9 mouse cellular contexts compared by ENCODE assay signal in genomic region chr5:130059413-130060328, GRCm38 (mm10). TPM values are rescaled to one million over a fixed set of nuclear protein-coding genes. Genes with fewer than 3 reads are reported as not detected.
DNase-seq lines count a peak whose midpoint lies in the region; ATAC-seq and TF ChIP-seq lines count a peak whose summit lies in the region.
"Had no signal": no experiment of that assay in that cellular context is flagged by ENCODE, and none has a peak within 500 bp of the region (broad histone marks: within the 10 kb centered on the region; RNA-seq: fewer than 3 reads in every experiment).

No protein-coding gene starts in this region.

- no peak overlapping the region for H3K4me3 ChIP-seq in kidney, embryonic 16.5 days (ENCODE audit: low read length)
- no peak overlapping the region for H3K4me3 ChIP-seq in heart, postnatal 0 days (ENCODE audit: low read depth, low read length)
- no peak overlapping the region for H3K4me3 ChIP-seq in liver, embryonic 15.5 days (replicated peaks)
- H3K4me3 ChIP-seq: forebrain, embryonic 13.5 days had no signal

- DNase-seq in kidney, adult 11 months, result no peak
- DNase-seq in heart, adult 18-20 months, result peak; percentile 63 to 74
- DNase-seq in heart, postnatal 0 days (ENCODE audit: low spot score), result peak; percentile 60
- no peak for DNase-seq in right cerebral cortex, postnatal 14 days
- DNase-seq in cerebellum, adult 8-10 months, result no peak

- H3K27me3 ChIP-seq in kidney, embryonic 16.5 days (ENCODE audit: insufficient read depth, low read length), result no peaks in the 10 kb centered on the region
- no peaks in the 10 kb centered on the region for H3K27me3 ChIP-seq in heart, postnatal 0 days (ENCODE audit: control insufficient read depth, insufficient read depth, low read length)
- no peaks in the 10 kb centered on the region for H3K27me3 ChIP-seq in liver, embryonic 15.5 days
- H3K27me3 ChIP-seq: forebrain, embryonic 13.5 days had no signal

- peaks cover 18% of the 10 kb centered on the region; the same call in 1 of the 2 replicates for H3K36me3 ChIP-seq in kidney, embryonic 16.5 days (ENCODE audit: insufficient read depth, low read length)
- H3K36me3 ChIP-seq in heart, postnatal 0 days (replicated peaks; ENCODE audit: control insufficient read depth, insufficient read depth, low read length), result no peaks in the 10 kb centered on the region
- H3K36me3 ChIP-seq in liver, embryonic 15.5 days (replicated peaks), result peaks cover 29% of the 10 kb centered on the region

- H3K4me2 ChIP-seq in kidney, embryonic 16.5 days (replicated peaks; ENCODE audit: low read depth, low read length), result no peak overlapping the region
- no peak overlapping the region for H3K4me2 ChIP-seq in heart, postnatal 0 days (ENCODE audit: low read depth, low read length)
- H3K4me2 ChIP-seq in liver, embryonic 15.5 days, result no peak overlapping the region
- H3K4me2 ChIP-seq: forebrain, embryonic 13.5 days had no signal

- peak overlapping the region; percentile 44; the same call in 1 of the 2 replicates for H3K27ac ChIP-seq in kidney, embryonic 16.5 days (ENCODE audit: low read length)
- H3K27ac ChIP-seq in heart, postnatal 0 days (ENCODE audit: low read depth), result peak overlapping the region; percentile 82
- H3K27ac ChIP-seq in liver, embryonic 15.5 days (replicated peaks), result no peak overlapping the region
- H3K27ac ChIP-seq: forebrain, embryonic 13.5 days had no signal

- peak; percentile 61 for ATAC-seq in kidney, embryonic 16.5 days (ENCODE audit: low FRiP score, low TSS enrichment)
- peak; percentile 86 for ATAC-seq in heart, postnatal 0 days (ENCODE audit: insufficient read depth, low read depth)
- ATAC-seq in liver, embryonic 15.5 days (ENCODE audit: insufficient read depth), result 0 out of 2 replicates have a peak, but pooled peaks have one; percentile 16
- ATAC-seq: forebrain, embryonic 13.5 days had no signal

- no peaks in the 10 kb centered on the region for H3K9me3 ChIP-seq in kidney, embryonic 16.5 days (ENCODE audit: low read length)
- H3K9me3 ChIP-seq in heart, postnatal 0 days (replicated peaks; ENCODE audit: control insufficient read depth, low read length), result no peaks in the 10 kb centered on the region
- no peaks in the 10 kb centered on the region for H3K9me3 ChIP-seq in liver, embryonic 15.5 days (replicated peaks)
- H3K9me3 ChIP-seq: forebrain, embryonic 13.5 days; G1E had no signal

- TF ChIP-seq CTCF in heart, postnatal 0 days (IDR thresholded peaks at IDR 0.05; ENCODE audit: low read depth), result no peak

- WGBS in kidney, embryonic 16.5 days, result 79% methylated on average over 12 of the region's 12 CpGs
- 36% methylated on average over 12 of the region's 12 CpGs for WGBS in heart, postnatal 0 days
- 74% methylated on average over 12 of the region's 12 CpGs for WGBS in liver, embryonic 15.5 days (ENCODE audit: insufficient replicate concordance)

- no peak overlapping the region for H3K9ac ChIP-seq in kidney, embryonic 16.5 days (replicated peaks; ENCODE audit: low read length)
- no peak overlapping the region for H3K9ac ChIP-seq in heart, postnatal 0 days (replicated peaks; ENCODE audit: low read depth, low read length)
- H3K9ac ChIP-seq in liver, embryonic 15.5 days, result no peak overlapping the region
- H3K9ac ChIP-seq: forebrain, embryonic 13.5 days had no signal

- no peak for TF ChIP-seq EP300 in heart, postnatal 0 days (IDR thresholded peaks at IDR 0.05; ENCODE audit: low read depth)

- peaks cover 6% of the 10 kb centered on the region for H3K4me1 ChIP-seq in kidney, embryonic 16.5 days (ENCODE audit: insufficient read depth, low read length)
- peaks cover 12% of the 10 kb centered on the region for H3K4me1 ChIP-seq in heart, postnatal 0 days (ENCODE audit: control insufficient read depth, insufficient read depth)
- peaks cover 23% of the 10 kb centered on the region; the same call in 1 of the 2 replicates for H3K4me1 ChIP-seq in liver, embryonic 15.5 days (replicated peaks)
- H3K4me1 ChIP-seq: forebrain, embryonic 13.5 days had no signal

RNA-seq across cellular contexts. Expression of gene Tpst1, which starts 13.5 kb away (rescaled TPM):
- 67.7 and 70.1 TPM in 2 replicates for polyA plus RNA-seq in kidney, embryonic 16.5 days (2015; fragmentation: Nextera tagmentation; extraction: Ambion mirVana)
- 1 to 10 TPM; 6.9 to 8.3 TPM for total RNA-seq in heart, adult 18-20 months (2021)
- total RNA-seq in heart, postnatal 0 days (2014; rRNA removed; ENCODE audit: low replicate concordance), result 12.2 and 20.7 TPM in 2 replicates
- 23.7 and 27.9 TPM in 2 replicates for polyA plus RNA-seq in heart, postnatal 0 days (2015; fragmentation: Nextera tagmentation; extraction: Ambion mirVana)
- polyA plus RNA-seq in liver, embryonic 15.5 days (2015; fragmentation: Nextera tagmentation; extraction: Ambion mirVana), result 22.6 and 23.0 TPM in 2 replicates
- polyA plus RNA-seq: G1E had no signal

RNA-seq across cellular contexts. Expression of gene Crcp, which starts 30.6 kb away (rescaled TPM):
- 43.7 and 46.2 TPM in 2 replicates for polyA plus RNA-seq in kidney, embryonic 16.5 days (2015; fragmentation: Nextera tagmentation; extraction: Ambion mirVana)
- total RNA-seq in heart, adult 18-20 months (2021), result 10 to 100 TPM; 13.8 to 14.8 TPM
- 2.6 and 9.7 TPM in 2 replicates for total RNA-seq in heart, postnatal 0 days (2014; rRNA removed; ENCODE audit: low replicate concordance)
- polyA plus RNA-seq in heart, postnatal 0 days (2015; fragmentation: Nextera tagmentation; extraction: Ambion mirVana), result 20.8 and 23.1 TPM in 2 replicates
- 23.1 and 24.0 TPM in 2 replicates for polyA plus RNA-seq in liver, embryonic 15.5 days (2015; fragmentation: Nextera tagmentation; extraction: Ambion mirVana)

RNA-seq across cellular contexts. Expression of gene Asl, which starts 30.6 kb away (rescaled TPM):
- polyA plus RNA-seq in kidney, embryonic 16.5 days (2015; fragmentation: Nextera tagmentation; extraction: Ambion mirVana), result 59.2 and 73.9 TPM in 2 replicates
- 1 to 10 TPM; 4.6 to 5.0 TPM for total RNA-seq in heart, adult 18-20 months (2021)
- 9.7 and 21.1 TPM in 2 replicates for total RNA-seq in heart, postnatal 0 days (2014; rRNA removed; ENCODE audit: low replicate concordance)
- 15.9 and 16.6 TPM in 2 replicates for polyA plus RNA-seq in heart, postnatal 0 days (2015; fragmentation: Nextera tagmentation; extraction: Ambion mirVana)
- 53.1 and 57.8 TPM in 2 replicates for polyA plus RNA-seq in liver, embryonic 15.5 days (2015; fragmentation: Nextera tagmentation; extraction: Ambion mirVana)

RNA-seq across cellular contexts. Expression of gene Gusb, which starts 56.8 kb away (rescaled TPM):
- 55.0 and 59.4 TPM in 2 replicates for polyA plus RNA-seq in kidney, embryonic 16.5 days (2015; fragmentation: Nextera tagmentation; extraction: Ambion mirVana)
- 10 to 100 TPM; 14.1 TPM for total RNA-seq in heart, adult 18-20 months (2021)
- 24.6 and 27.8 TPM in 2 replicates for total RNA-seq in heart, postnatal 0 days (2014; rRNA removed; ENCODE audit: low replicate concordance)
- polyA plus RNA-seq in heart, postnatal 0 days (2015; fragmentation: Nextera tagmentation; extraction: Ambion mirVana), result 30.2 and 31.4 TPM in 2 replicates
- polyA plus RNA-seq in liver, embryonic 15.5 days (2015; fragmentation: Nextera tagmentation; extraction: Ambion mirVana), result 32.5 and 34.1 TPM in 2 replicates

Comparison
In these comparisons a context has a peak if more than half of its experiments do, and no peak if none do; other contexts are left out.
1. ATAC-seq: peak in every context shown above with its lines; median percentile 86 in heart, postnatal 0 days; 61 in kidney, embryonic 16.5 days; 16 in liver, embryonic 15.5 days.
2. DNase-seq: peak in heart, adult 18-20 months (2 of 2) and heart, postnatal 0 days (single experiment); none in kidney, adult 11 months (single experiment), right cerebral cortex, postnatal 14 days (single experiment) and cerebellum, adult 8-10 months (single experiment).